Mouse (Mus musculus): ENCODE measurements at regions not wholly inside any gene's neighbourhood (a gene's known extent, or its start where the extent isn't known, plus 50 kb on each side); places are given as distances from the start of the nearest gene placed in this dataset.

GRCm38 (mm10) chr13:101555371-101555874 lies 212.6 kb downstream of the Pik3r1 start:
- DNase-seq (ENCODE audit: low read depth, low spot score), result no peak

GRCm38 (mm10) chr13:101553131-101553549 lies 214.9 kb downstream of the Pik3r1 start:
- DNase-seq (ENCODE audit: low read depth, low spot score), result no peak

- DNase-seq (ENCODE audit: low read depth, low spot score), result no peak
Observed at GRCm38 (mm10) chr13:101552451-101552850, 215.6 kb downstream of the Pik3r1 start.

- DNase-seq (ENCODE audit: low read depth, low spot score), result no peak
Observed at GRCm38 (mm10) chr13:101551068-101551467, 216.9 kb downstream of the Pik3r1 start.

GRCm38 (mm10) chr13:101550526-101550925 lies 217.5 kb downstream of the Pik3r1 start:
- no peak for DNase-seq (ENCODE audit: low read depth, low spot score)

GRCm38 (mm10) chr13:101547887-101548286 lies 220.1 kb downstream of the Pik3r1 start:
- DNase-seq (ENCODE audit: low read depth, low spot score), result no peak

- DNase-seq (ENCODE audit: low read depth, low spot score), result no peak
Observed at GRCm38 (mm10) chr13:101547365-101547764, 220.7 kb downstream of the Pik3r1 start.

- no peak for DNase-seq (ENCODE audit: low read depth, low spot score)
Observed at GRCm38 (mm10) chr13:101545344-101546181, 222.5 kb downstream of the Pik3r1 start.

- no peak for DNase-seq (ENCODE audit: low read depth, low spot score)
Observed at GRCm38 (mm10) chr13:101540391-101541191, 227.4 kb downstream of the Pik3r1 start.

- DNase-seq (ENCODE audit: low read depth, low spot score), result no peak
Observed at GRCm38 (mm10) chr13:101538110-101538509, 229.9 kb downstream of the Pik3r1 start.

- DNase-seq (ENCODE audit: low read depth, low spot score), result no peak
Observed at GRCm38 (mm10) chr13:101536019-101536418, 232.0 kb downstream of the Pik3r1 start.

- DNase-seq (ENCODE audit: low read depth, low spot score), result no peak
Observed at GRCm38 (mm10) chr13:101535331-101535866, 232.6 kb downstream of the Pik3r1 start.

- DNase-seq (ENCODE audit: low read depth, low spot score), result no peak
Observed at GRCm38 (mm10) chr13:101534490-101534889, 233.5 kb downstream of the Pik3r1 start.

GRCm38 (mm10) chr13:101532913-101533312 lies 235.1 kb downstream of the Pik3r1 start:
- DNase-seq (ENCODE audit: low read depth, low spot score), result no peak

GRCm38 (mm10) chr13:101527691-101528090 lies 240.3 kb downstream of the Pik3r1 start:
- no peak for DNase-seq (ENCODE audit: low read depth, low spot score)

- no peak for DNase-seq (ENCODE audit: low read depth, low spot score)
Observed at GRCm38 (mm10) chr13:101524781-101525180, 243.2 kb downstream of the Pik3r1 start.

GRCm38 (mm10) chr13:101524223-101524622 lies 243.8 kb downstream of the Pik3r1 start:
- DNase-seq (ENCODE audit: low read depth, low spot score), result no peak

GRCm38 (mm10) chr13:101523492-101523891 lies 244.5 kb downstream of the Pik3r1 start:
- DNase-seq (ENCODE audit: low read depth, low spot score), result no peak

- DNase-seq (ENCODE audit: low read depth, low spot score), result no peak
Observed at GRCm38 (mm10) chr13:101522597-101522996, 245.4 kb downstream of the Pik3r1 start.

GRCm38 (mm10) chr13:101513354-101513753 lies 254.7 kb downstream of the Pik3r1 start:
- DNase-seq (ENCODE audit: low read depth, low spot score), result peak; percentile 38

GRCm38 (mm10) chr13:101509946-101510345 lies 258.1 kb downstream of the Pik3r1 start:
- DNase-seq (ENCODE audit: low read depth, low spot score), result no peak

- DNase-seq (ENCODE audit: low read depth, low spot score), result no peak
Observed at GRCm38 (mm10) chr13:101508331-101508730, 259.7 kb downstream of the Pik3r1 start.
